Mouse (Mus musculus): ENCODE data around the gene Gp9. TPM values are rescaled to one million over a fixed set of nuclear protein-coding genes. Genes with fewer than 3 reads are reported as not detected.

The Gp9 gene
- polyA plus RNA-seq, 1 experiment from 2014 or later: 1.4 TPM

GRCm38 (mm10) chr6:87807735-87808440 is 30.0 kb downstream of the Gp9 start:
- H3K27ac ChIP-seq: no peak overlapping the region
- H3K9ac ChIP-seq: no peak overlapping the region
- peaks cover 23% of the 10 kb centered on the region for H3K4me1 ChIP-seq (replicated peaks)
- no peak overlapping the region for H3K4me2 ChIP-seq (replicated peaks)
- H3K4me3 ChIP-seq (replicated peaks): no peak overlapping the region
- H3K27me3 ChIP-seq (replicated peaks): no peaks in the 10 kb centered on the region
- ATAC-seq: no peak
- H3K36me3 ChIP-seq: no peaks in the 10 kb centered on the region
- WGBS: 84% methylated on average over 4 of the region's 4 CpGs
- no peaks in the 10 kb centered on the region for H3K9me3 ChIP-seq

DNA sequence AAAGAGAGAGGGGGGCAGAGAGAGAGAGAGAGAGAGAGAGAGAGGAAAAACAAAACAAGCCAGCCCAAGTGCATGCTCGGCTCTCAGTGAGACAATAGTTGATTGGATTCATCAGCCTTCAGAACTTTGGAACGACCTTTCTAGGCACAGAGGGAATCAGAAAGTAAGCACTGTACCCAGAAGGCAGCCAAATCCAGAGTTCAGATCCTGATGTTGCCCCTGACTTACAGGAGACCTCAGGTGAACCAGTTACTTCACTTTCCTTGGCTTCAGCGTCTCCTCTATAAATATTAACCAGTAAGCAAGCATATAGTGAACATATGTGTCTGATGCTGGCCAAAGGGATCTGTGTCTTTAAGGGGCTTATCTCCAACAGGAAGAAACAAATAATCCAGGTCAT is 30.6 kb downstream of the Gp9 start:
- H3K4me1 ChIP-seq (replicated peaks): peaks cover 23% of the 10 kb centered on the region
- H3K9ac ChIP-seq: no peak overlapping the region
- no peak overlapping the region for H3K27ac ChIP-seq
- H3K4me2 ChIP-seq (replicated peaks): no peak overlapping the region
- 55% methylated on average over 3 of the region's 3 CpGs for WGBS
- no peak overlapping the region for H3K4me3 ChIP-seq (replicated peaks)
- ATAC-seq: no peak
- no peaks in the 10 kb centered on the region for H3K9me3 ChIP-seq
- no peaks in the 10 kb centered on the region for H3K27me3 ChIP-seq (replicated peaks)
- no peaks in the 10 kb centered on the region for H3K36me3 ChIP-seq

DNA sequence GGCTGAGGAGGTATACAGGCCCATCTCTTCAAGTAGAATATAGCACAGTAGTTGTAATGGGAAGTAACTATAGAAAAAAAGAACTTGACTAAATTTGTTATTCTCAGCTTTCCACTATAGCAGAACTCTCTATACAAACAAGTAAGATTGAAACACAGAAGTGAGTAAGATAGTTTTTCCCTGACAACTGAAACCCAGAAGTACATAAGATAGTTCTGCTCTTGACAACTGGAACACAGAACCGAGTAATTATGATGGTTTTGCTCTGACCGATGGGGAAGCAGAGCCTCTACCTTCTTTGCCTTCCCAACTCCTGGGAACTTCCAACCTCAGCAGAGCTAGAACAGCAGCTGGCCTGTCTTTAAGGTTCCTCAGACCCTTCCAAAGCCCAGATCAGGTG is 31.3 kb downstream of the Gp9 start:
- 82% methylated on average over 2 of the region's 2 CpGs for WGBS
- no peak overlapping the region for H3K9ac ChIP-seq
- H3K4me1 ChIP-seq (replicated peaks): peaks cover 23% of the 10 kb centered on the region
- H3K27ac ChIP-seq: no peak overlapping the region
- ATAC-seq: no peak
- no peaks in the 10 kb centered on the region for H3K36me3 ChIP-seq
- H3K4me2 ChIP-seq (replicated peaks): peak overlapping the region; percentile 94; the same call in 1 of the 2 replicates
- no peak overlapping the region for H3K4me3 ChIP-seq (replicated peaks)
- no peaks in the 10 kb centered on the region for H3K27me3 ChIP-seq (replicated peaks)
- H3K9me3 ChIP-seq: no peaks in the 10 kb centered on the region

DNA sequence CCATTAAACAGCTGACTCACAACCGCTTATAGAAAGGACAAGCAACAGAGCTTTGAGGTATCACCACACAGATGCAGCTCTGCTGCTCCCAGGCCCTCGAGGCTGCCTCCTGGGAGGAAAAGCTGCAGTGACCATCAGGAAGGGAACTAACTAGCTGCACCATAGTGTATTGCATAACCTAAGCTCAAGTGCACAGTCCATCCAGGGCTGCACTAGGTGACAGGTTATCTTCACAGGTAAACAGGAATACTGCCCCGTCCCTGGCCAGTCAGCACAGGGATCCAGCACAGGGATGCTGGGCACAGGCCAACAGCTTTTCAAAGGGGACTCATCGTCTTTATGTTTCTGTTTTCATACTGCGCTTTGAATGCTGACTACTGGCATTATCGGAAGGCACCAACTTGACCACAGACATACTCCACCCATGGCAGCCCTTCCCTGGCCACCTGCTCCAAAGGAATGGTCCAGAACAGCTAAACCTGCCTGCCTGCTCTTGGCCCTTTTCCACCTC is 31.8 kb downstream of the Gp9 start:
- WGBS: 84% methylated on average over 6 of the region's 6 CpGs

GRCm38 (mm10) chr6:87810311-87810710 is 32.4 kb downstream of the Gp9 start:
- peaks cover 23% of the 10 kb centered on the region for H3K4me1 ChIP-seq (replicated peaks)
- peak overlapping the region; percentile 94 for H3K4me2 ChIP-seq (replicated peaks)
- H3K9me3 ChIP-seq: no peaks in the 10 kb centered on the region
- H3K36me3 ChIP-seq: no peaks in the 10 kb centered on the region
- ATAC-seq: no peak
- 37% methylated on average over 6 of the region's 6 CpGs for WGBS
- H3K27me3 ChIP-seq (replicated peaks): no peaks in the 10 kb centered on the region
- H3K4me3 ChIP-seq (replicated peaks): peak overlapping the region; percentile 83
- H3K27ac ChIP-seq: no peak overlapping the region
- H3K9ac ChIP-seq: 0 out of 2 replicates have a peak overlapping the region, but pooled peaks have one; percentile 77

More for the DNA sequence above, 31.8 kb downstream of the Gp9 start:
- H3K4me1 ChIP-seq (replicated peaks): peaks cover 23% of the 10 kb centered on the region
- H3K9me3 ChIP-seq: no peaks in the 10 kb centered on the region
- H3K27ac ChIP-seq: no peak overlapping the region
- H3K9ac ChIP-seq: no peak overlapping the region
- no peaks in the 10 kb centered on the region for H3K36me3 ChIP-seq
- no peak for ATAC-seq
- H3K4me3 ChIP-seq (replicated peaks): no peak overlapping the region
- H3K27me3 ChIP-seq (replicated peaks): no peaks in the 10 kb centered on the region
- peak overlapping the region; percentile 94; the same call in 1 of the 2 replicates for H3K4me2 ChIP-seq (replicated peaks)

GRCm38 (mm10) chr6:87810713-87811669 is 33.1 kb downstream of the Gp9 start:
- Histone ChIP-seq H3K4me3 (replicated peaks) (peak overlapping the region; percentile 83), H3K4me2 (replicated peaks) (peak overlapping the region; percentile 94), H3K9ac (peak overlapping the region; percentile 77), H3K4me1 (replicated peaks) (peaks cover 23% of the 10 kb centered on the region), H3K27me3 (replicated peaks) (no peaks in the 10 kb centered on the region), H3K36me3 (no peaks in the 10 kb centered on the region), H3K9me3 (no peaks in the 10 kb centered on the region), H3K27ac (peak overlapping the region; percentile 85)
- WGBS: under 1% methylated on average over 77 of the region's 77 CpGs
- ATAC-seq: peak; percentile 39

DNA sequence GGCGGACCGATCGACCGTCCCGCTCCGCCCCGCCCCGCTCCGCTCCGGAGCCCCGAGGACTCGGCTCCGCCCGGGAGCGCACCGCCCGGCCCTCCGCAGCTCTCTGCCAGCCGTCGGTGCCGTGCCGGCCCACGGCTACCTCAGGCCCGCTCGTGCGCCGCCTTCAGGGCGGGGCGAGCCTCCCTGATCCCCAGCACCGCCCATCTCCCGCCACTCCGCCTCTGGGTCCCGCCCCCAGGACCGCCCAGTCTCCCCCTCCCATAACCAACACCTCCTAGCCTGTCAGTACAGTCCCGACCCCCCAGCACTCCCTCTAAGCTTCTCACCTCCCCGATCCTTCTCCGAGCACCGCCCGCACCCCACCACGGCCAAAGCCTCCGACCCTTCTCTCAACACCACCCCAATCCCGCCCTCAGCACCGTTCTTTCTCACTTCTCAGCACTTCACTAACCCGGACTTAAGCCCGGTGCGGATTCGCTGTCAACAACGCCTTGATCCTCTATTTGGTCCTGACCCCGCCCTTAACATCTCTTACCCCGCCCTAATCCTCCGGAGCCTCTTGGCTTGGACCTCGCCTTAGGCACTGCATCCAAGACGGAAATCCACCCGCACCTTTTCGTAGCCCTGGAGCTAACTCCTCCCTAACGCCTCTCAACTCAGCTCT is 33.9 kb downstream of the Gp9 start, which contains the start of gene Rab43:
Gene Rab43 (minus strand): TSS at position 490 of the 664 bp plus-strand sequence.
- peak within 1 kb of the TSS; percentile 77 for H3K9ac ChIP-seq

GRCm38 (mm10) chr6:87812656-87813055 is 34.8 kb downstream of the Gp9 start:
- peak overlapping the region; percentile 44; the same call in 1 of the 2 replicates for H3K9ac ChIP-seq
- peaks cover 19% of the 10 kb centered on the region for H3K4me1 ChIP-seq (replicated peaks)
- WGBS: 84% methylated on average over 1 of the region's 1 CpGs
- H3K4me3 ChIP-seq (replicated peaks): peak overlapping the region; percentile 83; the same call in 1 of the 2 replicates
- no peaks in the 10 kb centered on the region for H3K27me3 ChIP-seq (replicated peaks)
- H3K4me2 ChIP-seq (replicated peaks): peak overlapping the region; percentile 94
- no peaks in the 10 kb centered on the region for H3K9me3 ChIP-seq
- no peak overlapping the region for H3K27ac ChIP-seq
- H3K36me3 ChIP-seq: peaks cover 9% of the 10 kb centered on the region
- ATAC-seq: no peak

More for the DNA sequence above, 33.9 kb downstream of the Gp9 start, which contains the start of gene Rab43:
- peak within 1 kb of the TSS; percentile 85 for H3K27ac ChIP-seq
- H3K9me3 ChIP-seq: no peaks in the 10 kb centered on the region
- H3K4me2 ChIP-seq (replicated peaks): peak within 1 kb of the TSS; percentile 94
- H3K27me3 ChIP-seq (replicated peaks): no peaks in the 10 kb centered on the region
- WGBS: 1% methylated on average over 54 of the region's 56 CpGs
- peaks cover 1% of the 10 kb centered on the region; the same call in 1 of the 2 replicates for H3K36me3 ChIP-seq
- peaks cover 23% of the 10 kb centered on the region for H3K4me1 ChIP-seq (replicated peaks)
- ATAC-seq: peak; percentile 98
- peak within 1 kb of the TSS; percentile 83 for H3K4me3 ChIP-seq (replicated peaks)

DNA sequence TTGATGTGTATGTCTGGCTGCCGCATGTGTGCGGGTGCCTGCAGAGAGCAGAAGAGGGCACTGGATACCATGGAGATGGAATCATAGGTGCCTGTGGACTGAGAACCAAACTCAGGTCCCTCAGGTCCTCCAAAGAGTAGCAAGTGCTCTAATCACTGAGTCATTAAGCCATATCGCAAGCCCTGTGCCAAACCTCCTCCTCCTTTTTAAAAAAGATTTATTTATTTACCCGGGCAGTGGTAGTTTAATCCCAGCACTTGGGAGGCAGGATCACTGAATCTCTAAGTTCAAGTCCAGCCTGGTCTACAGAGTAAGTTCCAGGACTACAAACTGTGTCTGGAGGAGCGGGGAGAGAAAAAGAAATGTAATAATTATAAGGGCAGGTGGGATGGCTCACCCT is 36.6 kb downstream of the Gp9 start:
- WGBS: 85% methylated on average over 5 of the region's 5 CpGs

GRCm38 (mm10) chr6:87820366-87820765 is 42.5 kb downstream of the Gp9 start:
- no peak for ATAC-seq
- no peaks in the 10 kb centered on the region for H3K27me3 ChIP-seq (replicated peaks)
- H3K4me3 ChIP-seq (replicated peaks): no peak overlapping the region
- WGBS: 89% methylated on average over 2 of the region's 2 CpGs
- peaks cover 47% of the 10 kb centered on the region for H3K36me3 ChIP-seq
- H3K4me2 ChIP-seq (replicated peaks): no peak overlapping the region
- no peaks in the 10 kb centered on the region for H3K9me3 ChIP-seq
- no peak overlapping the region for H3K27ac ChIP-seq
- H3K4me1 ChIP-seq (replicated peaks): no peaks in the 10 kb centered on the region
- no peak overlapping the region for H3K9ac ChIP-seq

More for the DNA sequence above, 36.6 kb downstream of the Gp9 start:
- peaks cover 26% of the 10 kb centered on the region for H3K36me3 ChIP-seq
- H3K4me3 ChIP-seq (replicated peaks): no peak overlapping the region
- H3K27ac ChIP-seq: no peak overlapping the region
- no peak for ATAC-seq
- H3K4me1 ChIP-seq (replicated peaks): peaks cover 16% of the 10 kb centered on the region
- no peak overlapping the region for H3K9ac ChIP-seq
- H3K9me3 ChIP-seq: no peaks in the 10 kb centered on the region
- H3K4me2 ChIP-seq (replicated peaks): no peak overlapping the region
- no peaks in the 10 kb centered on the region for H3K27me3 ChIP-seq (replicated peaks)

All from intestine, embryonic 15.5 days (tissue).